Mouse (Mus musculus): ENCODE data around the gene Rrm2. TPM values are rescaled to one million over a fixed set of nuclear protein-coding genes. Genes with fewer than 3 reads are reported as not detected.
"Not testable (repeated sequence)": the region's sequence is repeated elsewhere in the genome, so short reads cannot be mapped to it uniquely, and the experiment has no call there.

The Rrm2 gene
- total RNA-seq, 1 experiment from 2014 or later: 0.70 TPM

GRCm38 (mm10) chr12:24701621-24702020, 6.4 kb upstream of the Rrm2 start:
- ATAC-seq (ENCODE audit: extremely low read depth, insufficient number of reproducible peaks, low FRiP score, poor library complexity, severe bottlenecking): not testable (repeated sequence)

GRCm38 (mm10) chr12:24703013-24703412, 5.0 kb upstream of the Rrm2 start:
- ATAC-seq (ENCODE audit: extremely low read depth, insufficient number of reproducible peaks, low FRiP score, poor library complexity, severe bottlenecking): no peak

- ATAC-seq (ENCODE audit: extremely low read depth, insufficient number of reproducible peaks, low FRiP score, poor library complexity, severe bottlenecking): no peak
Measured at GRCm38 (mm10) chr12:24705502-24706263, 2.4 kb upstream of the Rrm2 start.

GRCm38 (mm10) chr12:24706764-24707479, 1.1 kb upstream of the Rrm2 start:
- no peak for ATAC-seq (ENCODE audit: extremely low read depth, insufficient number of reproducible peaks, low FRiP score, poor library complexity, severe bottlenecking)

GRCm38 (mm10) chr12:24707480-24707802, 600 bp upstream of the Rrm2 start:
- ATAC-seq (ENCODE audit: extremely low read depth, insufficient number of reproducible peaks, low FRiP score, poor library complexity, severe bottlenecking): no peak

- ATAC-seq (ENCODE audit: extremely low read depth, insufficient number of reproducible peaks, low FRiP score, poor library complexity, severe bottlenecking): no peak
Measured at GRCm38 (mm10) chr12:24708824-24709218, 780 bp downstream of the Rrm2 start.

GRCm38 (mm10) chr12:24709409-24709808, 1.4 kb downstream of the Rrm2 start:
- no peak for ATAC-seq (ENCODE audit: extremely low read depth, insufficient number of reproducible peaks, low FRiP score, poor library complexity, severe bottlenecking)

GRCm38 (mm10) chr12:24709831-24710508, 1.9 kb downstream of the Rrm2 start:
- peak; percentile 65 for ATAC-seq (ENCODE audit: extremely low read depth, insufficient number of reproducible peaks, low FRiP score, poor library complexity, severe bottlenecking)

- ATAC-seq (ENCODE audit: extremely low read depth, insufficient number of reproducible peaks, low FRiP score, poor library complexity, severe bottlenecking): no peak; the same call in 1 of the 2 replicates
Measured at GRCm38 (mm10) chr12:24710672-24711071, 2.6 kb downstream of the Rrm2 start.

- ATAC-seq (ENCODE audit: extremely low read depth, insufficient number of reproducible peaks, low FRiP score, poor library complexity, severe bottlenecking): no peak
Measured at GRCm38 (mm10) chr12:24712396-24712795, 4.4 kb downstream of the Rrm2 start.

GRCm38 (mm10) chr12:24714579-24715255, 6.7 kb downstream of the Rrm2 start:
- no peak for ATAC-seq (ENCODE audit: extremely low read depth, insufficient number of reproducible peaks, low FRiP score, poor library complexity, severe bottlenecking)

GRCm38 (mm10) chr12:24715268-24715896, 7.3 kb downstream of the Rrm2 start:
- no peak for ATAC-seq (ENCODE audit: extremely low read depth, insufficient number of reproducible peaks, low FRiP score, poor library complexity, severe bottlenecking)

GRCm38 (mm10) chr12:24716721-24717301, 8.8 kb downstream of the Rrm2 start:
- ATAC-seq (ENCODE audit: extremely low read depth, insufficient number of reproducible peaks, low FRiP score, poor library complexity, severe bottlenecking): peak; percentile 65

- ATAC-seq (ENCODE audit: extremely low read depth, insufficient number of reproducible peaks, low FRiP score, poor library complexity, severe bottlenecking): no peak
Measured at GRCm38 (mm10) chr12:24723434-24723833, 15.4 kb downstream of the Rrm2 start.

GRCm38 (mm10) chr12:24723859-24724258, 15.8 kb downstream of the Rrm2 start:
- no peak for ATAC-seq (ENCODE audit: extremely low read depth, insufficient number of reproducible peaks, low FRiP score, poor library complexity, severe bottlenecking)

GRCm38 (mm10) chr12:24724369-24724768, 16.3 kb downstream of the Rrm2 start:
- ATAC-seq (ENCODE audit: extremely low read depth, insufficient number of reproducible peaks, low FRiP score, poor library complexity, severe bottlenecking): no peak

GRCm38 (mm10) chr12:24734828-24735394, 26.9 kb downstream of the Rrm2 start:
- no peak for ATAC-seq (ENCODE audit: extremely low read depth, insufficient number of reproducible peaks, low FRiP score, poor library complexity, severe bottlenecking)

GRCm38 (mm10) chr12:24736956-24737355, 28.9 kb downstream of the Rrm2 start:
- no peak for ATAC-seq (ENCODE audit: extremely low read depth, insufficient number of reproducible peaks, low FRiP score, poor library complexity, severe bottlenecking)

Measured in neutrophil, adult 5-6 weeks (primary cell).